Comparison of ENCODE assay signal across 23 mouse cellular contexts in the genomic region with DNA sequence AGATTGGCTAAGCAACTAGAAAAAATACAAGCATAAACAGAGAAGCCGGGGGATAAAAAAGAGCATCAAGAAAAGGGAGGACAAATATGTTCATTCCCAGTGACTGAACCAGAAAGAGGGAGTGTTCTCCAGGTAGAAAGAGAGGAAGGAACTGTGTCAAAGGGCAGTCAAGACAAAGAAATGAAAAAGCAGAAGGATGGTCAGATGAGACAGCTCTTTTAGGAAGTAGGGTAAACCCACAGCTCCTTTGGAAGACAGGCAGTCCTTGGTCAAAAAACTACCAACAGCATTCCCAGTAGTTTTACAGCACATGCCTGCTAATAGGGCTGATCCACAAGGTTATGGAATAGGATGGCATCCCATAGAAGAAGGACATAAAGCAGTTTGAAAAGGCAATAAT.
"Had no signal": no experiment of that assay in that cellular context is flagged by ENCODE, and none has a peak within 500 bp of the region (broad histone marks: within the 10 kb centered on the region; RNA-seq: fewer than 3 reads in every experiment).

No protein-coding gene starts in this region.

- H3K9ac ChIP-seq: liver, embryonic 15.5 days; liver, postnatal 0 days; lung, embryonic 15.5 days; midbrain, embryonic 13.5 days; neural tube, embryonic 13.5 days; neural tube, embryonic 15.5 days had no signal

- H3K4me2 ChIP-seq: liver, embryonic 15.5 days; lung, embryonic 15.5 days; midbrain, embryonic 11.5 days; midbrain, embryonic 13.5 days; neural tube, embryonic 13.5 days; neural tube, embryonic 15.5 days had no signal

- H3K4me3 ChIP-seq: liver, embryonic 15.5 days; lung, embryonic 15.5 days; megakaryocyte, embryonic 14.5 days; midbrain, embryonic 13.5 days; myocyte; neural tube, embryonic 13.5 days; neural tube, embryonic 15.5 days had no signal

- DNase-seq: liver, postnatal 0 days; lung, adult 2 months; lung, postnatal 14 days; lung, postnatal 36 days; retina, postnatal 1 day; right cerebral cortex, adult 18-20 months; right cerebral cortex, postnatal 25 days; right cerebral cortex, postnatal 4 days; spleen, adult 18-20 months; thymus, adult 18-20 months; thymus, postnatal 14 days; thymus, postnatal 36 days had no signal

- H3K27me3 ChIP-seq: liver, embryonic 15.5 days; lung, embryonic 15.5 days; midbrain, embryonic 13.5 days; neural tube, embryonic 13.5 days; neural tube, embryonic 15.5 days had no signal

- H3K36me3 ChIP-seq: liver, embryonic 15.5 days; lung, embryonic 15.5 days; midbrain, embryonic 13.5 days; neural tube, embryonic 13.5 days; neural tube, embryonic 15.5 days had no signal

- H3K9me3 ChIP-seq: liver, embryonic 15.5 days; lung, embryonic 15.5 days; midbrain, embryonic 13.5 days; neural tube, embryonic 13.5 days; neural tube, embryonic 15.5 days had no signal

- H3K27ac ChIP-seq: liver, embryonic 15.5 days; lung, embryonic 15.5 days; macrophage; midbrain, embryonic 13.5 days; neural tube, embryonic 13.5 days; neural tube, embryonic 15.5 days had no signal

- ATAC-seq: liver, postnatal 0 days; lung, postnatal 0 days; midbrain, embryonic 13.5 days; midbrain, embryonic 16.5 days had no signal

- H3K4me1 ChIP-seq: lung, embryonic 15.5 days; midbrain, embryonic 13.5 days; neural tube, embryonic 13.5 days; neural tube, embryonic 15.5 days had no signal
